Mouse (Mus musculus) kidney, embryonic 14.5 days (tissue): ENCODE results near the gene Ecpas. TPM values are rescaled to one million over a fixed set of nuclear protein-coding genes. Genes with fewer than 3 reads are reported as not detected.

Experiments
- ATAC-seq: fragments of 200-750 bp; cut with Nextera tagmentation; 2 replicates; pipeline ENCODE4 v1.8.0; 2017; ENCODE audit warnings: moderate number of reproducible peaks, mild to moderate bottlenecking, moderate TSS enrichment, moderate library complexity; ENCODE audit not compliant: low FRiP score, low TSS enrichment
- H3K27ac ChIP-seq: fragments of 300-500 bp; sonication (generic); 2 replicates; pipeline ENCODE4 v1.5.1; 2014; ENCODE audit warnings: low read depth, mild to moderate bottlenecking, low read length, moderate library complexity, mixed read lengths
- H3K27me3 ChIP-seq: fragments of 300-500 bp; sonication (generic); 2 replicates; pipeline ENCODE4 v1.6.1; 2014; ENCODE audit warnings: mild to moderate bottlenecking, low read length; ENCODE audit not compliant: control insufficient read depth, insufficient read depth
- H3K36me3 ChIP-seq: fragments of 300-500 bp; sonication (generic); 2 replicates; pipeline ENCODE4 v1.6.1; 2014; ENCODE audit warnings: low read length, mixed read lengths; ENCODE audit not compliant: control insufficient read depth, insufficient read depth
- H3K4me1 ChIP-seq: fragments of 300-500 bp; sonication (generic); 2 replicates; pipeline ENCODE4 v1.6.1; 2014; ENCODE audit warnings: low read length, mixed read lengths; ENCODE audit not compliant: control insufficient read depth, insufficient read depth
- H3K4me2 ChIP-seq: fragments of 300-500 bp; sonication (generic); replicated peaks from 2 replicates; pipeline ENCODE4 v1.6.1; 2014; ENCODE audit warnings: low read depth, mild to moderate bottlenecking, low read length
- H3K4me3 ChIP-seq: fragments of 300-500 bp; sonication (generic); 2 replicates; pipeline ENCODE4 v1.5.1; 2014; ENCODE audit warnings: mild to moderate bottlenecking, low read length
- H3K9ac ChIP-seq: fragments of 300-500 bp; sonication (generic); 2 replicates; pipeline ENCODE4 v1.6.1; 2014; ENCODE audit warnings: low read depth, mild to moderate bottlenecking, low read length, moderate library complexity
- H3K9me3 ChIP-seq: fragments of 300-500 bp; sonication (generic); 2 replicates; pipeline ENCODE4 v1.6.1; 2016; ENCODE audit warnings: low read length; ENCODE audit not compliant: control insufficient read depth
- WGBS: fragments of 180-500 bp; shearing (Covaris S2); extraction: QIAGEN DNeasy Blood & Tissue Kit; methylation state at CpG from one replicate; pipeline ENCODE4 v1.1.7; 2014; 5-methylcytosine and 5-hydroxymethylcytosine counted together
- polyA plus RNA-seq: library from polyadenylated mRNA; unstranded; fragments of >200 nt; fragmentation: Nextera tagmentation; extraction: Ambion mirVana; gene quantifications from 2 replicates; pipeline ENCODE4 v1.2.1, GENCODE M21; 2014

Gene Ecpas
- 25.0 and 51.2 TPM in 2 replicates for polyA plus RNA-seq

DNA sequence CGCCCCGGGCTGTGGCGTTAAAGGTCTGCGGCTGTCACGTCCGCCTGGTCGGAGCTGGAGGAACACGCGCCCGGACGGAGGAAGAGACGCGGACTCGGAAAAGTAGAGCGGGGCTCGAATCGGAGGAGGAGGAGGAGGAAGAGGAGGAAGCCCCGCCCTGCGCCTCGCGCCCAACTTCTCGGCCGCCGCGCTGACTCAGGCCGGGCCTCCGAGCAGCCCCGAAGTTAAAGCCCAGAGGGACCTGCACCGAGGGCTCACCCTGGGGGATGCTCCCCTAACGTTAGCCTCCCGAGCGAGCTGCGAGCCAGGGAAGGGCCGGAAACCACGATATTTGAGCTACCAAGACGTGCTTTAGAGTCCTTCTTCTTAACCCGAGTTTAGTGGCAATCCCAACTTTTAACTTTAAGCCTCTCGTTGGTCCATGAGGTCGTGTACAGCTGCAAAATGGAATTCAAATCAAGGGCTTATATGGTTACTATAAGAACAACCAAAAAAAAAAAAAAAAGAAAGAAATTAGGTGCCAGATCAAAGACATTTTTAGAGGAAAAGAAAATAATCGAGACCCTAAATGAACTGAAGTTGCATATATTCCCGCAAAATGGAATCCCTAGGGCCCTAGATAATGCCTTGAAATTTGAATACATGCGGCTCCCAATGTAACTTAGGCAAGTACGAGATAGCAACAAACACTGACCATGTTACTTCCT, at the start of gene Ecpas:
Ecpas (minus strand) TSS at position 121 of the 707 bp plus-strand sequence.
- H3K4me2 ChIP-seq, result peak within 1 kb of the TSS; percentile 70
- 3% methylated on average over 42 of the region's 43 CpGs for WGBS
- no peaks in the 10 kb centered on the region for H3K9me3 ChIP-seq
- H3K36me3 ChIP-seq, result no peaks in the 10 kb centered on the region
- peak within 1 kb of the TSS; percentile 95 for H3K27ac ChIP-seq
- peak within 1 kb of the TSS; percentile 89 for H3K4me3 ChIP-seq
- peak within 1 kb of the TSS; percentile 94 for H3K9ac ChIP-seq
- 0 out of 2 replicates have a peak, but pooled peaks cover 6% of the 10 kb centered on the region for H3K4me1 ChIP-seq
- no peaks in the 10 kb centered on the region for H3K27me3 ChIP-seq
- peak; percentile 87 for ATAC-seq

DNA sequence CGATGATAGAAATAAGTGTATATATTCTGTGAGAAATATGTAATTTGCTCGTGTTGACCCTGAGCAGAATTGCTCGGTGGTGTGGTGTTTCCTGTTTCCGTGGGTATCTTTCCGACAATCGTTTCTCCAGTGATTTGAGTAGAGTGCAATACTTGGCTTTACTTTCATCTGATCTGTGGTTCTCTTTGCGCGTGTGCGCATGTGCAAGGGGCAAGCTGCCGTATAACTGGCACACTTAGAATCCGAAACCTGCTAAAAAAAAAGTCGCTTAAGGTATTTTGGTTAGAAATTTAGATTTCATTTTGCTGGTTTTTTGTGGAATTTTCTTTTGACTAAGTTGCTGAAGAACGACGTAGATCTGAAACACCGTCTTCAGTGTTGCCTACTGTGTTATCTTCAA, 49.2 kb upstream of the Ecpas start:
- no peak for ATAC-seq
- no peaks in the 10 kb centered on the region for H3K36me3 ChIP-seq
- no peaks in the 10 kb centered on the region for H3K4me1 ChIP-seq
- no peak overlapping the region for H3K4me3 ChIP-seq
- 93% methylated on average over 15 of the region's 15 CpGs for WGBS
- no peak overlapping the region for H3K27ac ChIP-seq
- no peak overlapping the region for H3K9ac ChIP-seq
- no peak overlapping the region for H3K4me2 ChIP-seq
- no peaks in the 10 kb centered on the region for H3K27me3 ChIP-seq
- no peaks in the 10 kb centered on the region for H3K9me3 ChIP-seq

DNA sequence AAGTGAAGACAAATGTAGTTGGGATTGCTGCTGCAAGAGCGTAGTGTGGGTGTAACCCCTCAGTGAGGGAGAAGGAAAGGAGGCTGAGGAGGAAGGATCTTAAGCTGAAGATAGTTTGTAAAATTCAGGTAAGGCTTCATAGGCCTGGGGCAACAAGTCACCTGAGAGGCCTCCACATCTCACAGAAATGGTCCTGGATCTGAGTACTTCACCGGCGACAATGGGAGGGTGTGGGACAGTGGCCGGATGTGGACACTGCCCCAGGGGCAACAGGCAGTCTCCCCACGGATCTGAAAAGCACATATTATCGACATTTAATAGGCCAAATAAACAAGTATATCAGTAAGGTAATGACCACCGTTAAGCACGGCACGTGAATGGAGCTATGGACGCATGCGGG, 40.1 kb upstream of the Ecpas start:
- no peak overlapping the region for H3K27ac ChIP-seq
- no peaks in the 10 kb centered on the region for H3K9me3 ChIP-seq
- no peak for ATAC-seq
- H3K4me2 ChIP-seq, result no peak overlapping the region
- 93% methylated on average over 11 of the region's 11 CpGs for WGBS
- no peak overlapping the region for H3K4me3 ChIP-seq
- H3K27me3 ChIP-seq, result no peaks in the 10 kb centered on the region
- H3K9ac ChIP-seq, result no peak overlapping the region
- no peaks in the 10 kb centered on the region for H3K4me1 ChIP-seq
- H3K36me3 ChIP-seq, result no peaks in the 10 kb centered on the region

GRCm38 (mm10) chr4:58948391-58948790, 35.8 kb upstream of the Ecpas start:
- WGBS, result 92% methylated on average over 4 of the region's 4 CpGs
- no peak overlapping the region for H3K4me3 ChIP-seq
- H3K27ac ChIP-seq, result no peak overlapping the region
- H3K9me3 ChIP-seq, result no peaks in the 10 kb centered on the region
- no peaks in the 10 kb centered on the region for H3K36me3 ChIP-seq
- H3K4me2 ChIP-seq, result no peak overlapping the region
- H3K4me1 ChIP-seq, result peaks cover 5% of the 10 kb centered on the region; the same call in 1 of the 2 replicates
- no peak for ATAC-seq
- H3K9ac ChIP-seq, result no peak overlapping the region
- 0 out of 2 replicates have a peak, but pooled peaks cover 2% of the 10 kb centered on the region for H3K27me3 ChIP-seq

DNA sequence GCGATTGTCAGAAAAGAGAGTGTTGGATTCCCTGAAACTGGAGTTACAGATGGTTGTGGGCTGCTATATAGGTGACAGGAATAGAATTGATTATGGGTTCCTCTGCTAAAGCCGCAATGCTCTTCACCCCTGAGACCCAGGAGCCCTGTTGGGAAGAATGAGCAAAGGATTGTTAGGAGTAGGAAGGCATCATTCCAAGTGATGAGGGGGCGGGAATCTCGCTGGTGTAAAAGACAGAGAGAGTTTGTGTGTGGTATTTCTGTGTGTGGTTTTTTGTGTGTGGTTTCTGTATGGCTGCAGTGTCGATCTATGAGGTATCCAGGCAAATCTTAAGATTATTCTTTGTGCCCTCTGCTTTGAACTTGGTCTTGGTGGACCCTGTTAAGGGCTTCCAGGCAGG, 32.1 kb upstream of the Ecpas start:
- Histone ChIP-seq H3K9ac (no peak overlapping the region), H3K36me3 (no peaks in the 10 kb centered on the region), H3K27me3 (0 out of 2 replicates have a peak, but pooled peaks cover 2% of the 10 kb centered on the region), H3K4me1 (peaks cover 5% of the 10 kb centered on the region; the same call in 1 of the 2 replicates), H3K4me3 (no peak overlapping the region), H3K4me2 (no peak overlapping the region), H3K9me3 (no peaks in the 10 kb centered on the region), H3K27ac (no peak overlapping the region)
- ATAC-seq, result no peak
- WGBS, result 47% methylated on average over 5 of the region's 5 CpGs

DNA sequence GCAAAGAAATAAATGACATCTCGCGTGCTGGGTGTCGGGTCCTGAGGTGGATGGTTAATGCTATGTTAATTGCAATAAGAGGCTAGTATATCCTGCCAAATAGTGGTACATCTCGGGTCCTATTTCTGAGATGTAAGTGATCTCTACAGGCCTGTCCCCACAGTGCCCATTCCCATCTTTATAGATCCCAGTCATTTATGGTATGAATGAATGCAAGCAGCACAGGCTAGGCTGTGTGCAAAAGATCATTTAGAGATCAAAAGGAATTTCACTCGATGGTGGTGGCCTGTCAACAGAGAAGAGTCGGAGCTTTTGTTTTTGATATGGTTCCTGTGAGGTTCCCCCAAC, 31.6 kb upstream of the Ecpas start:
- H3K27me3 ChIP-seq, result 0 out of 2 replicates have a peak, but pooled peaks cover 2% of the 10 kb centered on the region
- no peak overlapping the region for H3K27ac ChIP-seq
- H3K4me2 ChIP-seq, result peak overlapping the region; percentile 77
- H3K4me1 ChIP-seq, result peaks cover 5% of the 10 kb centered on the region; the same call in 1 of the 2 replicates
- no peaks in the 10 kb centered on the region for H3K36me3 ChIP-seq
- peak overlapping the region; percentile 65; the same call in 1 of the 2 replicates for H3K9ac ChIP-seq
- WGBS, result 17% methylated on average over 6 of the region's 6 CpGs
- peak overlapping the region; percentile 64 for H3K4me3 ChIP-seq
- H3K9me3 ChIP-seq, result no peaks in the 10 kb centered on the region
- peak; percentile 22; the same call in 1 of the 2 replicates for ATAC-seq

DNA sequence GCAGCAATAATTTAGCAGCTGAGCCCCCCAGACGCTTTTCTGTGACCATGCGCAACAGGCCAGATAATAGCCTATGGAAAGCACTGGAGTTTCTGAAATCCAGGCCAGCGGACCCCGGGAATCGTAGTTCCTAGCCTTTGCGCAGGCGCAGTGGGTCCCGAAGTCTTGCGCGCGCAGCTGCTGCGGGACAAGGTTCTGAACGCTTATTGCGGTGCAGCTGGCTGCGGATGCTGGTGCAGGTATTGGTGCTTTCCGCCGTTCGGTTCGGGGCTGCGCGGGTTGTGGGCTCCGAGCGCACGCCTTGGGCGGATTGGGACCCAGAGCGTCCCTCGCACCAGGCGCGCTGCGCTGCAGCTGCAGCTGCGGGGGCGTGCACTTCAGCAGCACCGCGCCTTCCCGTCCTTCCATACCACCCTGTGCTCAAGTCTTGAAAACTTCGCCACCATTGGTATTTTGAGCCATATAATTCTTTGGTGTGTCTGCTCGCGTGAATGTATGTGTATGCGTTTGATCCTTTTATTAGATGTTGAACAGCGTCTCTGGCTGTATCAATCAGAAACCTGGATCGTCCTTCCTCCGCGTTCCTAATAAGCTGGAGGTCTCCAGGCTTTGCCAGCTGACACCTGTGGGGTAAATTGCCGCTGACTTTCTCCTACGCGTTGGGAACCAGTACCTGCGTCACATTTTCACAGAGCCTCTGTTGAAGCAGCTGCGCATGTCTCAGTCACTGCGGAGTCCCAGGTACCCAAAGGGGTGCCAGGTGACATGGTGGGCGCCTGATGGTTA, 31.1 kb upstream of the Ecpas start, which contains the start of gene Zkscan16:
Zkscan16 (plus strand) TSS at position 209 of the 786 bp plus-strand sequence.
- peak within 1 kb of the TSS; percentile 65 for H3K9ac ChIP-seq
- peak within 1 kb of the TSS; percentile 64 for H3K4me3 ChIP-seq
- H3K27me3 ChIP-seq, result 0 out of 2 replicates have a peak, but pooled peaks cover 2% of the 10 kb centered on the region
- WGBS, result 1% methylated on average over 50 of the region's 50 CpGs
- ATAC-seq, result peak; percentile 87
- peak within 1 kb of the TSS; percentile 77 for H3K4me2 ChIP-seq
- H3K36me3 ChIP-seq, result no peaks in the 10 kb centered on the region
- no peak within 1 kb of the TSS for H3K27ac ChIP-seq
- H3K9me3 ChIP-seq, result no peaks in the 10 kb centered on the region
- H3K4me1 ChIP-seq, result peaks cover 5% of the 10 kb centered on the region; the same call in 1 of the 2 replicates

DNA sequence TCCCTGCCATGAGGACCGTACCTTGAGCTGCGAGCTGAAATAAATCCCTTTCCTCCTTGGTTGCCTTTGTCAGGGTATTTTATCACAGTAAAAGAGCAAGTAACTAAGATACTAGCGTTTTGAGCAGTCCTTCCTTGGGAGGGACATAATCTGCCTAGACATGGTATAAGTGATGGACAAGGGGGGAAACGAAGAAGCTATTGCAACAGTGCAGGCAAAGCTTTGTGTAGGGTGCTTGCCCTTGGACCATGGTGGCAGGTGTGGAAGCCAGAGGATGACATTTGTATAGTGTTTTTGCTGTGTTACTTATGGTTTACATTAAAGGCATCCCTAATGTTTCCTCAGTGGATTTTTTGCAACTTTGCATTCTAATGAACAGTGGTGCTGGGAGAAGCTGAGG, 30.4 kb upstream of the Ecpas start:
- Histone ChIP-seq H3K9me3 (no peaks in the 10 kb centered on the region), H3K4me3 (peak overlapping the region; percentile 64), H3K4me1 (peaks cover 5% of the 10 kb centered on the region; the same call in 1 of the 2 replicates), H3K4me2 (peak overlapping the region; percentile 77), H3K9ac (peak overlapping the region; percentile 65), H3K36me3 (no peaks in the 10 kb centered on the region), H3K27ac (no peak overlapping the region), H3K27me3 (0 out of 2 replicates have a peak, but pooled peaks cover 2% of the 10 kb centered on the region)
- ATAC-seq, result no peak
- 81% methylated on average over 4 of the region's 4 CpGs for WGBS
